Mouse (Mus musculus): ENCODE results near the gene Reln. TPM values are rescaled to one million over a fixed set of nuclear protein-coding genes. Genes with fewer than 3 reads are reported as not detected.

Gene Reln
- polyA plus RNA-seq, 1 experiment = 1.7 TPM

GRCm38 (mm10) chr5:22033039-22033438 lies 311.5 kb downstream of the Reln start:
- H3K27ac ChIP-seq (ENCODE audit: insufficient read depth, low read length) = no peak overlapping the region
- H3K4me1 ChIP-seq (ENCODE audit: control insufficient read depth, insufficient read depth, low read length) = no peaks in the 10 kb centered on the region
- H3K4me3 ChIP-seq (ENCODE audit: insufficient read depth, low read length) = no peak overlapping the region
- TF ChIP-seq POLR2A (IDR thresholded peaks at IDR 0.05; ENCODE audit: low read depth, low read length) (no peak), CTCF (IDR thresholded peaks at IDR 0.05; ENCODE audit: borderline replicate concordance, insufficient read depth, low read length) (no peak)

- TF ChIP-seq CTCF (IDR thresholded peaks at IDR 0.05; ENCODE audit: borderline replicate concordance, insufficient read depth, low read length) (no peak), POLR2A (IDR thresholded peaks at IDR 0.05; ENCODE audit: low read depth, low read length) (no peak)
- no peaks in the 10 kb centered on the region for H3K4me1 ChIP-seq (ENCODE audit: control insufficient read depth, insufficient read depth, low read length)
- H3K4me3 ChIP-seq (ENCODE audit: insufficient read depth, low read length) = no peak overlapping the region
- no peak overlapping the region for H3K27ac ChIP-seq (ENCODE audit: insufficient read depth, low read length)
Observed at GRCm38 (mm10) chr5:22031653-22032052, 312.8 kb downstream of the Reln start.

GRCm38 (mm10) chr5:22028379-22028778 lies 316.1 kb downstream of the Reln start:
- no peak for TF ChIP-seq POLR2A (IDR thresholded peaks at IDR 0.05; ENCODE audit: low read depth, low read length)
- no peak for TF ChIP-seq CTCF (IDR thresholded peaks at IDR 0.05; ENCODE audit: borderline replicate concordance, insufficient read depth, low read length)
- H3K4me1 ChIP-seq (ENCODE audit: control insufficient read depth, insufficient read depth, low read length) = no peaks in the 10 kb centered on the region
- no peak overlapping the region for H3K27ac ChIP-seq (ENCODE audit: insufficient read depth, low read length)
- no peak overlapping the region for H3K4me3 ChIP-seq (ENCODE audit: insufficient read depth, low read length)

- Histone ChIP-seq H3K4me1 (ENCODE audit: control insufficient read depth, insufficient read depth, low read length) (no peaks in the 10 kb centered on the region), H3K27ac (ENCODE audit: insufficient read depth, low read length) (no peak overlapping the region), H3K4me3 (ENCODE audit: insufficient read depth, low read length) (no peak overlapping the region)
- TF ChIP-seq POLR2A (IDR thresholded peaks at IDR 0.05; ENCODE audit: low read depth, low read length) (no peak), CTCF (IDR thresholded peaks at IDR 0.05; ENCODE audit: borderline replicate concordance, insufficient read depth, low read length) (no peak)
Observed at GRCm38 (mm10) chr5:22027240-22027875, 317.1 kb downstream of the Reln start.

- Histone ChIP-seq H3K4me1 (ENCODE audit: control insufficient read depth, insufficient read depth, low read length) (no peaks in the 10 kb centered on the region), H3K4me3 (ENCODE audit: insufficient read depth, low read length) (no peak overlapping the region), H3K27ac (ENCODE audit: insufficient read depth, low read length) (no peak overlapping the region)
- TF ChIP-seq POLR2A (IDR thresholded peaks at IDR 0.05; ENCODE audit: low read depth, low read length) (no peak), CTCF (IDR thresholded peaks at IDR 0.05; ENCODE audit: borderline replicate concordance, insufficient read depth, low read length) (no peak)
Observed at GRCm38 (mm10) chr5:22025746-22026145, 318.8 kb downstream of the Reln start.

GRCm38 (mm10) chr5:22024108-22024507 lies 320.4 kb downstream of the Reln start:
- Histone ChIP-seq H3K4me3 (ENCODE audit: insufficient read depth, low read length) (no peak overlapping the region), H3K27ac (ENCODE audit: insufficient read depth, low read length) (no peak overlapping the region), H3K4me1 (ENCODE audit: control insufficient read depth, insufficient read depth, low read length) (no peaks in the 10 kb centered on the region)
- TF ChIP-seq POLR2A (IDR thresholded peaks at IDR 0.05; ENCODE audit: low read depth, low read length) (no peak), CTCF (IDR thresholded peaks at IDR 0.05; ENCODE audit: borderline replicate concordance, insufficient read depth, low read length) (no peak)

- H3K27ac ChIP-seq (ENCODE audit: insufficient read depth, low read length) = no peak overlapping the region
- no peak for TF ChIP-seq POLR2A (IDR thresholded peaks at IDR 0.05; ENCODE audit: low read depth, low read length)
- H3K4me3 ChIP-seq (ENCODE audit: insufficient read depth, low read length) = no peak overlapping the region
- no peaks in the 10 kb centered on the region for H3K4me1 ChIP-seq (ENCODE audit: control insufficient read depth, insufficient read depth, low read length)
Observed at GRCm38 (mm10) chr5:22017896-22018295, 326.6 kb downstream of the Reln start.

- H3K4me3 ChIP-seq (ENCODE audit: insufficient read depth, low read length) = no peak overlapping the region
- H3K27ac ChIP-seq (ENCODE audit: insufficient read depth, low read length) = no peak overlapping the region
- TF ChIP-seq POLR2A (IDR thresholded peaks at IDR 0.05; ENCODE audit: low read depth, low read length) (no peak), CTCF (IDR thresholded peaks at IDR 0.05; ENCODE audit: borderline replicate concordance, insufficient read depth, low read length) (no peak)
- H3K4me1 ChIP-seq (ENCODE audit: control insufficient read depth, insufficient read depth, low read length) = no peaks in the 10 kb centered on the region
Observed at GRCm38 (mm10) chr5:22014459-22014858, 330.0 kb downstream of the Reln start.

GRCm38 (mm10) chr5:22009142-22009541 lies 335.4 kb downstream of the Reln start:
- no peak overlapping the region for H3K4me3 ChIP-seq (ENCODE audit: insufficient read depth, low read length)
- no peak for TF ChIP-seq POLR2A (IDR thresholded peaks at IDR 0.05; ENCODE audit: low read depth, low read length)
- H3K27ac ChIP-seq (ENCODE audit: insufficient read depth, low read length) = no peak overlapping the region
- no peaks in the 10 kb centered on the region for H3K4me1 ChIP-seq (ENCODE audit: control insufficient read depth, insufficient read depth, low read length)

GRCm38 (mm10) chr5:22007304-22008059 lies 337.0 kb downstream of the Reln start:
- Histone ChIP-seq H3K27ac (ENCODE audit: insufficient read depth, low read length) (no peak overlapping the region), H3K4me3 (ENCODE audit: insufficient read depth, low read length) (no peak overlapping the region), H3K4me1 (ENCODE audit: control insufficient read depth, insufficient read depth, low read length) (no peaks in the 10 kb centered on the region)
- TF ChIP-seq POLR2A (IDR thresholded peaks at IDR 0.05; ENCODE audit: low read depth, low read length) (no peak), CTCF (IDR thresholded peaks at IDR 0.05; ENCODE audit: borderline replicate concordance, insufficient read depth, low read length) (no peak)
